Mouse (Mus musculus): Measurements from ENCODE around the gene Gprc5d.

Gene Gprc5d

DNA sequence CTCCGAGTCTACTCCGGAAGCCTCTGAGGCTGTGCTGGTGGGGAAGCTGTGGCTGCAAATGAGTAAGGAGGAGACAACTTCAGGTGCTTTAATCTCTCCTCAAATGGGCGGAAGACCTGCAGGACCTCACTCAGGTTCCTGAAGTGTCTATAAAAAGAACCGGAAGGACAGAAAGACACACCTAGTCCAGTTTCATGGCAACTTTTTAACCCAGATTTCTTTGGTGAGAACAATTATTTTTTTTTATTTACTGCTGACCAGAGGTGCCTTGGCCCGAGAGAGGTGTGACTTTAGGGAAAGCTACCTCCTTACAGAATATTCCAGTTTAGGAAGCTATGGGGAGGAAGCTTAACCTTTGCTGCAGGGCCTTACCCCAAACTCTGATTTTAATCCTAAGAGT, at the start of gene Gprc5d:
TSS of gene Gprc5d (minus strand) at position 101 of the 400 bp plus-strand sequence.
- no peak for DNase-seq (ENCODE audit: low spot score)

DNA sequence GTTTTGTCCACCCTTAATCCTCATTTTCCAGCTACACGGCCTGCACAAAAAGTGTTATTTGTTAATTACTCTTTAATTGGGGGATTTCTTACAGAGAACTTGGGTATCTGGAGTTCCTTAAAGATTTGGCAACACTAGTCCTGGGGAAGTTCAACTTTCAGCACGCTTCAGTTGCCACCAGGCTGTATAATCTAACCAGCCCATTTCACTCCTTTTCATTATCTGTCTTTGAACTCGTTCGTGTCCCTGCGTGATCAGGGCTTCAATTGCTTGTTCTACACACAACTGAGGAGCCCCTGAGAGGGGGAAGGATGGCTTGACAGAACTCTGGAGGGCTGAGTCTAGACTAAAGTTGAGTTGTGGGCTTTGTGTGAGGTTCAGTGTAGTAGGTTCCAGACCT, 48.6 kb upstream of the Gprc5d start:
- DNase-seq (ENCODE audit: low spot score): no peak

DNA sequence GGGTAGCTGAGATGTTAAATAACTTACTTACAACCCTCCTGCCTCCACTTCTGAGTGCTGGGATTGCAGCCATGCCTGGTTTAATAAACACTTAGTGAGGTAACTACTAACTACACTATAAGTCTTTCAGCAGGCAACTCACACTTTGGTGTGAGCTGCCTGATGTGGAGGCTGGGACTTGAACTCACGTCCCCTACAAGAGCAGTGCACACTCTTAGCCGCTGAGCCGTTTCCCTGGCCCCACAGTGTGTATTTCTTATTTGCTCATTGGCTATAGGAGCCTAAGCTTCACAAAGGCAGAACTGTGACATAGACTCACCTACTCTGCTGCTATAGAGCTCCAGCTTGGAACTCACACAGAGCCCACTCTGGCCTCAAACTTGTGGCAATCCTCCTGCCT, 48.2 kb upstream of the Gprc5d start:
- no peak for DNase-seq (ENCODE audit: low spot score)

DNA sequence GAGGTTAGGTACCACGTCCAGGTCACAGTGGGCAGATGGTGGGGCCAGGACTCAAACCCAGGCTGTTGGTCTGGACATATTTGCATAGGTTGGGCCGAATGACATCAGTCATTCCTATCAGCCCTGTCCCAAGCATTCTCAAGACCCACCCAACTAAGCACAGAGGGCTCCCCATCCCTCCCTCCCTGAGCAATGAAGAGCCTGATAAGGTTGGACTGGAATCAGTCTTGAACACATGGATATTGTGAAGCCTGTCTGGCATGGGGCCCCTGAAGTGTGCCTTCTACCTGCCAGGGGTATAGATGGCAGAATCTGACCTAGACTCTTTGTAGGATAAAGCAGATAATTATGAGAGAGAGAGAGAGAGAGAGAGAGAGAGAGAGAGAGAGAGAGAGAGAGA, 47.6 kb upstream of the Gprc5d start:
- no peak for DNase-seq (ENCODE audit: low spot score)

DNA sequence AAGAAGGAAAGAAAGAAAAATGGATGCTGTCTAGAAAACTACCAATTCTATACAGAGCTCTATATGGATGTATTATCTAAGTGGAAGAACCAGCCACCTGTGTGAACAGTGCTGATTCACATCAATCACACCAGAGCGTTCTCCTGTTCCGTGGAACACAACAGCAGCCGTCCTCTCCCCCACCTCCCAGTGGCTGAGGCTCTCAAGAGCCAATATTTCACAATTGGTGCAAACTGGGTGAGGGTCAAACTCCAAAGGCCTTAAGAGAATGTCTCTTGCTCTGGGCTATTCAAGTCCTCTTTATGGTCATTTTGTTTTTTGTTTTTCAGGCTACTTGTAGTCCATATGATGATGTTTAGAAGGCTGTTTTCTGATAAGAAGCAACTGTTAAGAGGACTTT, 47.1 kb upstream of the Gprc5d start:
- no peak for DNase-seq (ENCODE audit: low spot score)

DNA sequence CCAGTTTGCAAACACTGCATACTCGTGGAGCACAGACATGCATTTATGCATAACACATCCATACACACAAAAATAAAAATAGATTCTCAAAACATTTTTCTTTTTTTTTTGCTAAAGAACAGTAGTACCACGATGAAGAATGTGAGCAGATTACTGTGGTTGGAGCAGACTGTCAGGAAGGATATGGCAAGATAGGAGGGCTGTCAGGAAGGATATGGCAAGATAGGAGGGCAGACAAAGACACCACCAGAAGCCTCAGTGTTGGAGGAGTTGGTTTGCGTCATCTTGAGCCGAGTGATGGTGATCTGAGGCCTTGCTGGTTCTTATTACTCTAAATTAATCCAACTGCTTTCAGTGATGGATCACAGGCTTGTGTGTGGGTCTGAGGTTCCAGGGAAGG, 44.8 kb upstream of the Gprc5d start:
- no peak for DNase-seq (ENCODE audit: low spot score)

DNA sequence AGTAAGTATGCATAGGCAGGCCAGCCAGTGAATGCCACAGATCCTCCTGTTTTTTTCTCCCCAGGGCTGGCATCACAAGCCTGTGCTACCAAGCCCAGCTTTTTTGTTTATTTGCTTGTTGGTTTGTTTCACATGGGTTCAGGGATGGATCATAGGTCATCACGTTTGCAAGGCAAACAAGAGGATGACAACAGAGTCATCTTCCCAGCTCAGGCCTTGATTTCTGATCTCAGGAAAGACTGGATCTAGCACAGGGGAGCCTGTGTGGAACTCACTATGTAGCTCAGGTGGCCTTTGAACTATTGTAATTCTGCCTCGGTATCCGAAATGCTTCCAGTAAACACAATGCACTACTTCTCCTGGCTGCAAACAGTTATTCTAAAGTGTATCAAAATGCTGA, 44.2 kb upstream of the Gprc5d start:
- DNase-seq (ENCODE audit: low spot score): no peak

DNA sequence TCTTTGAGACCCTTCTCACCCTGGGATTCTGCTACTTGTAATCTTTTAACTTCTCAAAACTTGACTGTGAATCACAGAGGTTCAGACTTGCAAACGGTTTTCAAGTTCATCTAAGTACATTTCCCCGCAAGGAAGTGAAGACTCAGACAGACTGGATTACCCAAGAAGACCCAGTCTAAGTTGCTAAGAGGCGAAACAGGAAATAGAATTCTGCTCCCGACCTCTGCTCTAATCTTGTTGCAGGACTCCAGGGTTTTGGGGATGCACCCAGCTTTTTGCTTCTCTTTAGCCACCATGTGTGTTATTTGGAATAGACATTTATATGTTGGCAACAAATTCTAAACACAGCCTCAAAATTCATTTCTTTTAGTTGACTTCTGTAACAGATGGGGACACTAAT, 43.3 kb upstream of the Gprc5d start:
- no peak for DNase-seq (ENCODE audit: low spot score)

DNA sequence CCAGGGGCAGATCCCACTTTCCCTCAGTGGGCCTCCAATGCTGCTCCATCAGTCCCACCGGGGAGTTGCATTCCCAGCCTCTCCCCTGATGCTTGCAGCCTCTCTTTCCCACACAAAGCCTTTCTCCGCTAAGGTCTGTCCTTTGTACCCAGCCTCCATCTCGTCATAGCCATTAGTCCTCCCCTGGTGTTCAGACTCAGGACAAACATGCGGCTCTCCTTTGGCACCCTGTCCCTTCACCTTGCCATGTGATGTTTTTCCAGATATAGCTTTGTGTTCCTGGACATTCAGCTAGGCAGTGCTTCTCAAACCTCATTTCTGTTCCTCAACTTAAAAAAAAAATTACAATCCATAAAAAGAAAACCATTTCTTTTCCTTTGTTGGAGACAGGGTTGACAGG, 40.4 kb upstream of the Gprc5d start:
- DNase-seq (ENCODE audit: low spot score): no peak

DNA sequence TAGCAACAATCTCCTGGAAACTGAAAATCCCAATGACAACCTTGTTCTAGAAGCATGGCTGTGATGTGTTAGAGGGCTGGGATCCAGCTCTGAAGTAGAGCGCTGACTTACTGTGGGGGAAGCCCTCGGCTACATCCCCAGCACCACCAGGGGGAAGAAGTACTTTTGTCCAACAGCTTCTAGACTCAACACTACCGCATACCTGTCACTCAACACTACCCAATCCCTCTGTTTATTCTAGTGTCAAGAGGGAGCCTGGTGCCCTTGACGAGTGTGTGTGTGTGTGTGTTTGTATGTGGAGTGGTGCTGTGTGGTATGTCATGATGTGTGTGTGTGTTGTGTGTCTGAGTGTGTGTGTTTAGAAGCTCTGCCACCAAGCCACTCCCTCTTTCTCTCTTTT, 39.4 kb upstream of the Gprc5d start:
- no peak for DNase-seq (ENCODE audit: low spot score)

DNA sequence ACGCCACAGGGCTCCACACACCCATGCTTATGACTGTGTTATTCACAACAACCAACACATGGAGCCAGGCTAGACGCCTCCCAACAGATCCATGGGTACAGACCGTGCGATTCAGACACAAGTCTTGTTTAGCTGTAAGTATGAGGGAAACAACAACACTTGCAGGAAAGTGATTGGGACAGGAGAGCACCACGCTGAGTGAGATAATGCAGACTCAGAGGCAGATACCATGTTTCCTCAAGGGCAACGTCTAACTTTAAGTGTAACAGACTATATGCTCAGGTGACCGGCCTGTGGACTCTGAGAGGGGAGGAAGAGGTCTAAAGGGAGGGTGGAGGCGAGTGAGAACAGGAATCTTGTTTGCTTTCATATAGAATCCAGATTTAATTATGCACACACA, 38.5 kb upstream of the Gprc5d start:
- DNase-seq (ENCODE audit: low spot score): no peak

DNA sequence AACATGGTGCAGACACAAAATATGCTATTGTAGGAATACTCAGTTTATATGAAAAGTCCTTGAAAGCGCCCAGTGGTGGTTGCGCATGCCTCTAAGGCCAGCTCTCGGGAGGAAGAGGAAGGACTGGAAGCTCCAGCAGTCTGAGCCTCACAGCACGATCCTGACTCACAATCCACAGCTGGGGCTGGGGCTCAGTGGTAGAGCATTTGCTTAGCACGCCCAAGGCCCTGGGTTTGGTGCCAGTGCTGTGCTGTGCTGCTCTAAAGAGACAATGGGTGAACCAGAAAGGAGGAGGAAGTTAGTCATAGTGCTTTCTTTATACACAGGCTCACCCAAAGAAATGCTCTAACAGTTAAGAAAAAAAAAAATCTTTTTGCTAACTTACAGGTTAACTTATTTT, 35.6 kb upstream of the Gprc5d start:
- no peak for DNase-seq (ENCODE audit: low spot score)

DNA sequence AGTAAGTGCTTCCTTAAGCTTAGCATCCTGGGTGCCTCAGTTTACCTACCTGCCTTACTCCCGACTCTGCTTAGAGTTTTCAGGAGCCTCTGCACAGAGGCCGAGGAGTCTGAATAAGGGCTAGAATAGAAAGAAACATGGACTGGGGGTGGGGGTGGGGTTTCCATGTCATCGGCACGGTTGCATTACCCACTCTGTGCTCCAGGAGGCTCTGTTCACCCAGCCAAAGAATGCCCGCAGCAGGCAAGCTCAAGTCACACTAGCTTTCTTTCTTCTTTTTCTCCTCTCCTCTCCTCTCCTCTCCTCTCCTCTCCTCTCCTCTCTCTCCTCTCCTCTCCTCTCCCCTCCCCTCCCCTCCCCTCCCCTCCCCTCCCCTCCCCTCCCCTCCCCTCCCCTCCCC, 32.2 kb upstream of the Gprc5d start:
- no peak for DNase-seq (ENCODE audit: low spot score)

DNA sequence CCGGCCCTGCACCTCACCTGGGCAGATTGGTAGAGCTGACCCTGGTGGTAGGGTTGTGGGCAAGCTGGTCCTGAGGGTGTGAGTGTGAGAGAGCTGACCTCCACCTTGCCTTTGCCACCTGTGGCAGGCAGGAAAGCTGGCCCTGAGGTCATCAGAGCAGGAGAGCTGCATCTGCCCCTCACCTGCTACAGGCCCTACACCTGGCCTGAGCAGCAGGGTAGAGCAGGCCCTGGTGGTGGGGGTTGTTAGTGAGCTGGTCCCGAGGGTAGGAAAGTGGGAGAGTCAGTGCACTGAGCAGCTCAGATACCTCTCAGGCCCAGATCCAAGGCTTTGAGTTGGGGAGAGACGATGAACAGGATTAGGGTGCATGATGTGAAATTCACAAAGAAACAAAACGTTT, 31.6 kb upstream of the Gprc5d start:
- DNase-seq (ENCODE audit: low spot score): no peak

DNA sequence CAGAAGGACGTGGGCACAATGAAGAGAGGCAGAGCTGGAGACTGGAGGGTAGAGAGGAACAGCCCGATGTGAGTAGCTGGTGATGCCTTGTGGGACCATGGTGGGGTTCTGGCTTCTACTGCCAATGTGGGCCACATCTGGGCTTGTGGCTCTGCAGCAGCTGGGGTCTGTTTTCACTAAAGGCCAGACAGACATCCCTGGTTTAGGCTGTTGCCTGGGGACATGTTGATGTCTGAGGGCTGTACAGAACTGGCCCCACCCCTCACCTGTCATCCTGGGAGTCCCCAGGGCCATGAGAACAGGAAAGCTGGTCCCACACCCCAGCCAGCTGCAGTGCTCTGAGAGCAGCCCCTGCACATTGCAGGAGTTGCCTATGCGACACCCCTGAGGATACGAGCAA, 31.1 kb upstream of the Gprc5d start:
- DNase-seq (ENCODE audit: low spot score): no peak

DNA sequence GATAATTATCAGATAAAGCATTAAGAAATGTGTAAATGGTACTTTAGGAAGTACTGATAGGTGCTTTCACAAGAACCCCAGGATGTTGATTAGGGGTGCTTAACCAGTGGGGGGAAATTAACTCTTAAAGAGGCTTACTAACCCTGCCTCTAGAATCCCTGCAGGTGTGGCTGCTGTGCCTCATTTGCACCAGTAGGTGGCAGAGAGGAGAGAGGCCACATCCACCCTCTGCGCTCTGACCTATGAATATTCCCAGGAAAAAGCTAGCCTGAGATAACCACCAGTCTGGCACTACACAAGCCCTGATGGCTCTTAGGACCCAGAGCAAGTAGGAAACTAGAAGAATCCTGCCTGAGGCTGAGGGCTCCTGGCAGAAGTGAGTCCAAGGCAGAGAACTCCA, 30.4 kb upstream of the Gprc5d start:
- no peak for DNase-seq (ENCODE audit: low spot score)

DNA sequence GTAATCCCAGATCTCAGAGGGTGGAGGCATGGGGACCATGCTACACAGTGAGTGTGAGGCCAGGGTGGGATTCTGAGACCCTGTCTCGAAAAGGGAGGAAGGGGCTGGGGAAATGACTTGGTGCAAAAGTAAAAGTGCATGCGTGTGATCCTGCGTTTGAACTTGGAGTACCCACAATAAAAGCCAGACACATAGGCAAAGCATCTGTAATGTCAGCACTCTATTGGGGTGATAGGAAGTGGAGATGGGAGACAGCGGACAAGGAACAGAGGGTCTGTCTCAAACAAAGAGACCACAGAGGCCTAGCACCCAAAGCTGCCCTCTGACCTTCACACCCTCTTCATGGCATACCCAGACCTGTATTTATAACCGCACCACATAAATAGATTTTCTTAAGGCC, 27.9 kb upstream of the Gprc5d start:
- no peak for DNase-seq (ENCODE audit: low spot score)

DNA sequence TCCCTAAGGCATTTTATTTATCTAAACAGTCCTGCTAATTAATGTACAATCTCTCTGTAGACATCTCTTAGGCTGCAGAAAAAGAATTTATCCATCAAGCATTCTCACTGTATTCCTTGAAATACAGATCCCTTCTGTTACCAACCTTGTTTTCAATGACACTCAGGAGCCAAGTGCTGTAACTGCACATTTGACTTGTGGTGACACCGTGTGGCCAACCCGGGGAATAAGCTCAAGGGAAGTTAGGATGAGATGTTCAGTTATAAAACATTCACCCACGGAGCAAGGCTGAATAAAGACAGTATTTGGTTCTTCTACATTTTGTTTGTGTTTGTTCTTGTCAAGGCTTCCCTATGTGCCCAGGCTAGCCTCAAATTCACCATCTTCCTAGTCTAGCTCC, 26.4 kb upstream of the Gprc5d start:
- no peak for DNase-seq (ENCODE audit: low spot score)

DNA sequence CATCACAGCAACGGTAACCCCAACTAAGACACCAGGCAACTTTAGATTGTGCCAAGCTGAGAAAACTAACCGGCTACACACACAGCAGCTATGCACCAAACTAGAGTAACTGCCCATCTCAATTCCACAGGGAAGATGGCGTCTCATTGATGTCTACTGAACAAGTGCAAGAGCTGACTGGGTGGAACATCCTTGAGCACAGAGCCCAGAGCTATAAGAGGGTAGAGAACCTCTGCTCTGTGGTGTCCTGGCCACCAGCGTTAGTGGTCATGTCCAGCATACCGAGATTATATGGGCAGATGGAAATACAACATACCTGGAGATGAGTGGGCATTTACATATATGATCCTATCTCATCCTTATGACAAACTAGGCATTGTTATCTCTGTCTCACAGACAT, 25.1 kb upstream of the Gprc5d start:
- no peak for DNase-seq (ENCODE audit: low spot score)

DNA sequence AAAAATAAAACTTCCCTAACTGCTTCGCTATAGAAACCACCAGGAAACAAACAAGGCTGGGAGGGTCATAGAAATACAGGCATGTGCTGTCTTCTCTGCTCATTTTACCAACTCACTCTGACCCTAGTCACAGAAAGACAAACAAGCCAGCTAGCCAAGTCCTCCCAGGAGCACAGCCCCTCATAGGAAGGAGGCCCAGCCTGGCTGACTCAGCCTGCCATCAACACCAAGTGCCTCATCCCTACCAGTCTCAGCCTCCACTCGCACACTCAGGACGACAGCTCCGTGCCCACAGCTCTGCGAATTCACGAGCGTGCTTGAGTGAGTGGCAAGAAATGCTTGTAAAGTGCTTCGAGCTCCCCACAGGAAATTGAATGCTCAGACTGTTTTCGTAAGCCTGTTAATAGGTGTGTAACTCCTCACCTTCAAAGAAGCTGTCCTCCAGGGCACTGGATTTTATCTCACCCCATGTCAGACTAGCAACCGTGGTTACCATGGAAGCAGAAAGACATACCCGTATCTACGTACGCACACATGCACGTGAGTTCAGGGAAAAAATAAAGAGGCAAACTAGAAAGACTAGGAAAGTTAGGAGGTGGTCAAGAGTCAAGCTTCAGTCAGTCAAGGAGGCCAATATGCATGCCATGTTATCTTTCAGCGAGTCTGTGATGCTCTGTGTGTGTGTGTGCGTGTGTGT, 23.5 kb upstream of the Gprc5d start:
- DNase-seq (ENCODE audit: low spot score): no peak

DNA sequence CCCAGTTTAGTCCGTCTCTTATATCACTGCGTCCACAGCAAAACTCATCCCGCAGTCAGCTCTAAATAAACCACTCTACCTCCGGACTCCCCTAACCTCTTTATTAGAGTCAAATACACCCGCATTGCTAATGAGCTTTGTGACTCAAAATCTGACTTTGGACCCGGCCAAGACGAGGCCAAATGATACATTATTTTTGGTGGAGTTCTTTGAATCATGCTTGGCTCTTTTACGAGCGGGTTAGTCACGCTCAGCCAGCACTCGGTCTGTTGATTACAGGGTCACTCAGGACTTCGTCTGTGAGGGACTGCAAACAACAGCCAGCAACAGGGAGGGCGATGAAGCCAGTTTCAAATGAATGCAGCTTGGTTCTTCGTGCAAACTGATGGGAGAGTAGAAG, 20.7 kb upstream of the Gprc5d start:
- DNase-seq (ENCODE audit: low spot score): no peak

DNA sequence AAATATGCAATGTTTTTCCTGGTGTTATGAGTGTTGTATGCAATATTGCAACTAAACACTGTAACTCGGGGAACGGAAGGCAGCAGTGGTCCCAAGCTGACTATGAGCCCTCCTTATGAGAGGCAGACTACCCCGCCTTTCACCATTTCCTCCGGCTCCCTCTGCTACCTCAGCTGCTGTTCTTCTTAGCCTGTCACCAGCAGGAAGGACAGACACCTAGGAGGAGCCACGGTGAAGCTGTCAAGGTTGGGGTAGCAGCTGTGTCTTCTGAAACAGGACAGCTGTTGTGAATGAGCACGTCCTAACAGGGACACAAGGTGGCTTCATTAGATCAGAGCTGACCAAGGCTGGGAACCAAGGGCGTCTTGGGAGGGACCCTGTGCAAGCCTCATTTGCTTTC, 20.1 kb upstream of the Gprc5d start:
- DNase-seq (ENCODE audit: low spot score): no peak

DNA sequence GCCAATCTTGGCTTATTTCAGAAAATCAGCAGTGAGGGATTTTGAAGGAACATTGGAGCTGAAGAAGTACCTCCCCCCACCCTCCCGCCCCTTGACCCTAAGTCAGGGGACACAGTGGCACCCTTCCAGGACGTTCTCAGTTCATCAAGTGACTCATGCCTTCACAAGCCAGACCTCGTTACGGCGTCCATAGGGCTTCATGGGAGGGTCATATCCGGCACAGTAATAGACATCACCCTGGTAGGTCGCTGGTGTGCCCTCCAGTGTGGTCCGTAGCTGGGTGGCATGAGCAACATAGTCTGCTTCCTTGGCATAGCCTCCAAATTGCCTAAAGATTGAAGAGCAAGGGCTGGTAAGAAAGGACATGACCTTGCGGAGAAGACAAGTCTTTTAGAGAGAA, 19.7 kb upstream of the Gprc5d start:
- DNase-seq (ENCODE audit: low spot score): no peak

DNA sequence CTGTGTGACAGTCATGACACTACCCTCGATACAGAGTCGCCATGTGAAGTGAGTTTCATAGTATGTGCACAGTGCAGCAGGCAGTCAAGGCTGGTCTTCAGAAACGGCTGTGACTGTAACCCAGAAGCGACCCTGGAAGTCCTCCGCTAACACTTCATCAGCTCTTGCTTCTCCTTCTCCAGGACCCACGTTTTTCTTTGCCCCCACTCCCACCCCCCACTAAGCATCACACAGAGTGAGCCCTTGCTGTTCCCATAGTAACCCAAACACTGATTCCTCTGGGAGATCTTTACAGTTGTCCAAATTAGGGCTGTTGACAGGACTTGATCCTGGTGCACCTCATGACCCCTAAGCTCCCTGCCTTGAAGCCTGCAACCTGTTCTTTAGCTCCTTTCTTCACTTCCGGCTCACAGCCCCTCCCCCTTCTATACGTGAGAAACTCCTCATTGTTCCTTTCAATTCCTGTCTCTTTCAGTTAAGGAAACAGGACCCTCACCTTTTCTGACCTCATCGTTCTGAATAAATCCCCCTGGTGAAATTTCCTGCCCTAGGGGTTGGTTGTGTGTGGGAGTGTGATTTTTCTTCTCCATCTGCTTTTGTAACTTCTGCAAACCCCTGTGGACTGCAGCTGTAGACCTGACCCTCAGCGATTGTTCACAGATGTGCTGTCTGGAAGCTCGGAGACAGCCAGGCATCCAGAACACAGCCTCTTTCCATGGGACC, 18.5 kb upstream of the Gprc5d start:
- no peak for DNase-seq (ENCODE audit: low spot score)
